23 mouse cellular contexts compared by ENCODE assay signal in genomic region chr14:58759759-58760158, GRCm38 (mm10).
DNase-seq lines count a peak whose midpoint lies in the region; ATAC-seq and TF ChIP-seq lines count a peak whose summit lies in the region.
"Had no signal": no experiment of that assay in that cellular context is flagged by ENCODE, and none has a peak within 500 bp of the region (broad histone marks: within the 10 kb centered on the region; RNA-seq: fewer than 3 reads in every experiment).

No protein-coding gene starts in this region.

- no peaks in the 10 kb centered on the region for H3K27me3 ChIP-seq in forebrain, postnatal 0 days (ENCODE audit: insufficient read depth, low read length)
- H3K27me3 ChIP-seq in forebrain, embryonic 11.5 days (ENCODE audit: control insufficient read depth, insufficient read depth, low read length), result no peaks in the 10 kb centered on the region
- H3K27me3 ChIP-seq: CH12.LX, Patski had no signal

- no peak overlapping the region for H3K4me3 ChIP-seq in forebrain, postnatal 0 days (ENCODE audit: low read depth, low read length)
- H3K4me3 ChIP-seq in forebrain, embryonic 11.5 days (ENCODE audit: low read depth, low read length), result no peak overlapping the region

- no peaks in the 10 kb centered on the region for H3K4me1 ChIP-seq in forebrain, postnatal 0 days (ENCODE audit: insufficient read depth)
- H3K4me1 ChIP-seq in forebrain, embryonic 11.5 days (replicated peaks; ENCODE audit: control insufficient read depth, insufficient read depth, low read length), result no peaks in the 10 kb centered on the region

- no peaks in the 10 kb centered on the region for H3K9me3 ChIP-seq in forebrain, postnatal 0 days (ENCODE audit: low read length)
- no peaks in the 10 kb centered on the region for H3K9me3 ChIP-seq in forebrain, embryonic 11.5 days (ENCODE audit: control insufficient read depth, low read length)

- no peak overlapping the region for H3K27ac ChIP-seq in forebrain, postnatal 0 days (ENCODE audit: low read depth, low read length)
- no peak overlapping the region for H3K27ac ChIP-seq in forebrain, embryonic 11.5 days (ENCODE audit: low read depth, low read length)

- TF ChIP-seq CTCF in forebrain, postnatal 0 days (IDR thresholded peaks at IDR 0.05; ENCODE audit: low read depth), result no peak

- no peak overlapping the region for H3K9ac ChIP-seq in forebrain, postnatal 0 days
- no peak overlapping the region for H3K9ac ChIP-seq in forebrain, embryonic 11.5 days (ENCODE audit: low read length)

- H3K36me3 ChIP-seq in forebrain, postnatal 0 days (ENCODE audit: insufficient read depth), result no peaks in the 10 kb centered on the region
- no peaks in the 10 kb centered on the region for H3K36me3 ChIP-seq in forebrain, embryonic 11.5 days (ENCODE audit: control insufficient read depth, insufficient read depth, low read length)
- H3K36me3 ChIP-seq: G1E had no signal

- peak; percentile 2 for DNase-seq in adrenal gland, adult 2 months
- DNase-seq in adrenal gland, adult 18-20 months (ENCODE audit: low spot score in 2 of 2), result no peak
- DNase-seq in adrenal gland, postnatal 14 days, result peak; percentile 8
- DNase-seq in adrenal gland, postnatal 10 days, result no peak
- DNase-seq in adrenal gland, postnatal 36 days, result peak; percentile 2 to 3
- DNase-seq in adrenal gland, postnatal 25 days, result no peak
- no peak for DNase-seq in forebrain, postnatal 0 days
- no peak for DNase-seq in forebrain, embryonic 11.5 days (ENCODE audit: low spot score)
- DNase-seq: adrenal gland, adult 8-10 months; B cell, adult 2 months; cerebellum, adult 11 months; cerebellum, adult 11-12 months; cerebellum, adult 18-20 months; cerebellum, adult 2 months; cerebellum, adult 8-10 months; cerebellum, adult 9-10 months; cerebellum, adult 9-11 months; cerebellum, postnatal 10 days had no signal

- no peak overlapping the region for H3K4me2 ChIP-seq in forebrain, postnatal 0 days (ENCODE audit: low read depth)
- no peak overlapping the region for H3K4me2 ChIP-seq in forebrain, embryonic 11.5 days (ENCODE audit: low read depth, low read length, severe bottlenecking)

- peak; percentile 66 for ATAC-seq in forebrain, postnatal 0 days
- ATAC-seq in forebrain, embryonic 11.5 days (replicated peaks; ENCODE audit: low FRiP score), result no peak
- ATAC-seq: activated CD4-positive, CD25-positive, alpha-beta regulatory T cell, adult 4 months; CD4-positive, CD25-positive, alpha-beta regulatory T cell, adult 4 months; Patski had no signal

- 75% methylated on average over 4 of the region's 4 CpGs for WGBS in forebrain, postnatal 0 days
- 86% methylated on average over 4 of the region's 4 CpGs for WGBS in forebrain, embryonic 11.5 days

Comparison
In these comparisons a context has a peak if more than half of its experiments do, and no peak if none do; other contexts are left out.
1. DNase-seq: peak in adrenal gland, adult 2 months (single experiment), adrenal gland, postnatal 14 days (single experiment) and adrenal gland, postnatal 36 days (2 of 2); none in adrenal gland, adult 18-20 months (0 of 2), adrenal gland, postnatal 10 days (single experiment), adrenal gland, postnatal 25 days (single experiment), forebrain, postnatal 0 days (single experiment) and forebrain, embryonic 11.5 days (single experiment).